4 mouse cellular contexts compared by ENCODE assay signal in genomic region chr19:12721596-12721995, GRCm38 (mm10).
DNase-seq lines count a peak whose midpoint lies in the region.

No protein-coding gene starts in this region.

- DNase-seq in kidney, adult 11 months: peak; percentile 59
- DNase-seq in kidney, adult 18-20 months: peak; percentile 45
- DNase-seq in kidney, adult 8-10 months: peak; percentile 32 to 65
- DNase-seq in kidney, adult 9 months: peak; percentile 26

Comparison
In these comparisons a context has a peak if more than half of its experiments do, and no peak if none do; other contexts are left out.
1. Peak in every context shown above with its lines: DNase-seq.